Mouse (Mus musculus) heart, embryonic 12.5 days (tissue): ENCODE measurements around the gene Gm438. TPM values are rescaled to one million over a fixed set of nuclear protein-coding genes. Genes with fewer than 3 reads are reported as not detected.
"Not testable (repeated sequence)": the region's sequence is repeated elsewhere in the genome, so short reads cannot be mapped to it uniquely, and the experiment has no call there.

Experiments
- ATAC-seq: fragments of 200-750 bp; cut with Nextera tagmentation; 2 replicates; pipeline ENCODE4 v1.8.0; 2017; ENCODE audit warnings: moderate TSS enrichment, moderate library complexity; ENCODE audit not compliant: insufficient number of reproducible peaks, low FRiP score
- H3K27ac ChIP-seq: fragments of 300-500 bp; sonication (generic); 2 replicates; pipeline ENCODE4 v1.5.1; 2016; ENCODE audit warnings: mild to moderate bottlenecking, moderate library complexity; ENCODE audit not compliant: poor library complexity, severe bottlenecking
- H3K27me3 ChIP-seq: fragments of 300-500 bp; sonication (generic); replicated peaks from 2 replicates; pipeline ENCODE4 v1.6.1; 2016; ENCODE audit warnings: mild to moderate bottlenecking, moderate library complexity
- H3K36me3 ChIP-seq: fragments of 300-500 bp; sonication (generic); 2 replicates; pipeline ENCODE4 v1.6.1; 2016; ENCODE audit warnings: mild to moderate bottlenecking, moderate library complexity
- H3K4me1 ChIP-seq: fragments of 300-500 bp; sonication (generic); replicated peaks from 2 replicates; pipeline ENCODE4 v1.6.1; 2016; ENCODE audit warnings: mild to moderate bottlenecking
- H3K4me2 ChIP-seq: fragments of 300-500 bp; sonication (generic); 2 replicates; pipeline ENCODE4 v1.6.1; 2016; ENCODE audit warnings: mild to moderate bottlenecking, moderate library complexity
- H3K4me3 ChIP-seq: fragments of 300-500 bp; sonication (generic); 2 replicates; pipeline ENCODE4 v1.5.1; 2016; ENCODE audit warnings: mild to moderate bottlenecking
- H3K9ac ChIP-seq: fragments of 300-500 bp; sonication (generic); 2 replicates; pipeline ENCODE4 v1.6.1; 2016; ENCODE audit warnings: mild to moderate bottlenecking, moderate library complexity
- H3K9me3 ChIP-seq: fragments of 300-500 bp; sonication (generic); replicated peaks from 2 replicates; pipeline ENCODE4 v1.6.1; 2016; ENCODE audit warnings: mild to moderate bottlenecking, moderate library complexity
- WGBS: fragments of 180-500 bp; shearing (Covaris S2); methylation state at CpG from one replicate; pipeline ENCODE4 v1.1.7; 2016; 5-methylcytosine and 5-hydroxymethylcytosine counted together
- polyA plus RNA-seq: library from polyadenylated mRNA; unstranded; fragments of >200 nt; fragmentation: Nextera tagmentation; extraction: Ambion mirVana; gene quantifications from 2 replicates; pipeline ENCODE4 v1.2.1, GENCODE M21; 2016

The Gm438 gene
- not detected in 2 replicates for polyA plus RNA-seq

DNA sequence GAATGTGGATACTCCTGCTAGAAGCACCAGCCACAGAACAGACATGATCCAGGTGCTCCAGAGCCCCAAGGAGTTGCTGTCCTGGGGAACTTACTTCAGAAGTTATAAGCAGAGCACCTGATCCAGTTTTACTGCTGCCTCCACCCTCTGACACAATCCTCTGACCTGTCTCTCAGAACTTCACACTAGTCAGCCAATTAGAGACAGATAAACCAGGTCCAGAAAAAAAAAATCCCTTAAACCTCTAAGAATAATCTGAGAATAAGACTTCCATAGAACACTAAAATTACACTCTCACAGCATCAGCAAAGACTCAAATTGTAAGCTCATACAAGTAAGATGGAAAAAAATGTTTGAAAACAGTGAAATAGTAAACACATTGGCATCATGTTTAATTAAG, at the start of gene Gm438:
Gene Gm438, minus strand, starts transcription at position 101 of the 400 bp plus-strand sequence.
- H3K27ac ChIP-seq: no peak within 1 kb of the TSS
- H3K9ac ChIP-seq: no peak within 1 kb of the TSS
- H3K4me1 ChIP-seq: no peaks in the 10 kb centered on the region
- no peak within 1 kb of the TSS for H3K4me3 ChIP-seq
- no peaks in the 10 kb centered on the region for H3K27me3 ChIP-seq
- no peak within 1 kb of the TSS for H3K4me2 ChIP-seq
- no peak for ATAC-seq
- H3K9me3 ChIP-seq: no peaks in the 10 kb centered on the region
- H3K36me3 ChIP-seq: no peaks in the 10 kb centered on the region

DNA sequence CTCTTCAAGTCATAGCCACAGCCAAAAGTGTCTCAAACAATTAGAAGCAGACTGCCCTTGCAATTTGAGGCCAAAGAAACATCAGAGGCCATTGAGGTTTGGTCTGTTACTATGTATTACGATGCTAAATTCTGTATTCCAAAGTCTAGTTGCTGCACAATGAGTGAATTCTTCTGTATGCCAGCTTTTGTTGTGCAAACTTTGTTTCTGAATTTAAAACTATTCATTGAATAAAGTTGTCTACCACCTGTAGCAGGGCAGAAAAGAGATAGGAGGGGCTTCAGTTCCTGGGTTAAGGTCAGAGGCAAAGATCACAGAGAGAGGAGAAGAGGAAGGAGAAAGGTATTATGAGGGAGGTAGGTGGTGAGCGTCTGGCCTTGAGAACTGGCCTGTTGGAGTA, 38.3 kb upstream of the Gm438 start:
- Histone ChIP-seq H3K9ac (no peak overlapping the region), H3K27me3 (no peaks in the 10 kb centered on the region), H3K27ac (no peak overlapping the region), H3K4me2 (no peak overlapping the region), H3K36me3 (no peaks in the 10 kb centered on the region), H3K4me3 (no peak overlapping the region), H3K9me3 (peaks cover 5% of the 10 kb centered on the region), H3K4me1 (no peaks in the 10 kb centered on the region)
- no peak for ATAC-seq
- 64% methylated on average over 2 of the region's 2 CpGs for WGBS

GRCm38 (mm10) chr4:144823996-144824395, 37.6 kb upstream of the Gm438 start:
- Histone ChIP-seq H3K36me3 (no peaks in the 10 kb centered on the region), H3K4me2 (no peak overlapping the region), H3K9ac (no peak overlapping the region), H3K4me1 (no peaks in the 10 kb centered on the region), H3K9me3 (peaks cover 5% of the 10 kb centered on the region), H3K27ac (no peak overlapping the region), H3K4me3 (no peak overlapping the region), H3K27me3 (no peaks in the 10 kb centered on the region)
- WGBS: 74% methylated on average over 2 of the region's 2 CpGs
- no peak for ATAC-seq

DNA sequence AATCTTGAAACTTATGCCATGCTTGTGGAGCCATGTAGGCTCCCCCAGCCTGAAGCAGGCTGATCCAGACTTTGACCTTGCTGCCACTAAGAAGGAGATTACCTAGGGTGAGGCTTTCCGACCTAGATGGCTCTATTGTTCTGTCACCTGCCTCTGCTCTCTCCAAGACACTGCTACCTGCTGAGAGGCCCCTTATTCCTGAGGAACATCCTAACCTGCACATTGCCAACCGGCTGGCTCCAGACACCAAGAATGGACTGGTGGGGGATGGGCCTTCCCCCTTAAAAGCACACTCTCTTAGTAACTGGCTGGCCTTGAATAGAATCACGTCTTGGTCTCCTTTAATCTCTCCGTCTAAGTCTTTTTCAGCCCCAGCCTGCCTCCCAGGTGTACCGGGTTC, 20.8 kb upstream of the Gm438 start:
- ATAC-seq, H3K27ac ChIP-seq, H3K36me3 ChIP-seq, H3K4me2 ChIP-seq, H3K9ac ChIP-seq, H3K27me3 ChIP-seq, H3K4me1 ChIP-seq, H3K4me3 ChIP-seq: not testable (repeated sequence)
- 51% methylated on average over 5 of the region's 5 CpGs for WGBS
- H3K9me3 ChIP-seq: peaks cover 11% of the 10 kb centered on the region

DNA sequence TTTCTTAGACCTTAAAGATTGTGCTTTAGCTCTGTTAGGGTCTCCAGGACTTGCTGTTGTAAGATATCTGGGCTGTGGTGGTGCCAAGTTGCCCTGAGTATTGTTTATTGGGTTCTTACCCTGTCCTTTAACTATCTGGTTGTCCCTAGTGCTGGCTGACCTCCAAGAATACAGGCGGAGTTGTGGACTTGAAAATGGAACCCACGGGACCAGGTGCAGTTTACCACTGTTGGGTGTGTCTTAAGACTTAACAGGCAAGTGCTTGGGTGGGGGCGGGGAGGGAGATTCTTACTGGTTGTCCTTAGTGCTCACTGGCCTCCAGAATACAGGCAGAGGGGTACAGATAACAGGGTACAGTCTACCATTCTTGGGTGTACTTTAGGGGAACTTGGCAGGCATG, 17.2 kb upstream of the Gm438 start:
- Histone ChIP-seq H3K27me3 (no peaks in the 10 kb centered on the region), H3K4me1 (no peaks in the 10 kb centered on the region), H3K4me3 (no peak overlapping the region), H3K9me3 (no peaks in the 10 kb centered on the region), H3K36me3 (no peaks in the 10 kb centered on the region), H3K27ac (no peak overlapping the region), H3K9ac (no peak overlapping the region), H3K4me2 (no peak overlapping the region)
- no peak for ATAC-seq
- WGBS: 70% methylated on average over 3 of the region's 3 CpGs

GRCm38 (mm10) chr4:144790141-144790540, 3.8 kb upstream of the Gm438 start:
- Histone ChIP-seq H3K36me3 (no peaks in the 10 kb centered on the region), H3K27me3 (no peaks in the 10 kb centered on the region), H3K9ac (no peak overlapping the region), H3K9me3 (no peaks in the 10 kb centered on the region), H3K27ac (no peak overlapping the region), H3K4me1 (no peaks in the 10 kb centered on the region), H3K4me3 (no peak overlapping the region), H3K4me2 (no peak overlapping the region)
- WGBS: 66% methylated on average over 1 of the region's 1 CpGs
- no peak for ATAC-seq

DNA sequence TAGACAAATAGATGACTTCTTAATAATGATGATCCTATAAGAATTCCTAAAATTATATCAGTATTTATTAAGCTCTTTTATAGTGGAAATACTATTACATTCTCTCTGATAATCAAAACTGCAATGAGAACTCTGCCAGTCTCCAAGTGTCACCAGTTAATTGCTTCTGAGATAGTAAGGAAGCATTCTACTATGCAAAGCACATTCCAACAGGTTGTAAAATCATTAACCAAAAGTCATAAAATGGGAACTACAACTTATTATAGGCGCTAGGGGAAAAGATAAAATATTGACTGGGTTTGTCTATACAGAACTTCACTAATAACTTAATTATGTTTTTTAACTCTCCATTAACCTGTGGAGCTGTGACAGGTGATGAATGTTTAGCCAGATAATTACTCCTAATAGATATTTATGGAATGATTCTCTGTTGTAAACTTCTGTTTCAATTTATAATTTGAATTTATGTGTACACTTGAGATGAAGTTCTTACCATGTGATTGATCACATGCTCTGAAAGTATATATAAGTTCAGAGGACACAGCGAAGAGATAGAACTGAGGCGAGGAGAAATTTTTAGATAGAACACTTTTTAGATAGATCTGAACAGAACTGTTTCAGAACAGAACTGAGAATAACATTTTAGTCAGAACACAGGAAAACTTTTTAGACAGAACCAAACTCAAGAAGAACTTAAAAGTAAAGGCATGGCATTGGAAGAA, 3.7 kb downstream of the Gm438 start:
- no peak overlapping the region for H3K4me3 ChIP-seq
- no peak for ATAC-seq
- H3K4me1 ChIP-seq: no peaks in the 10 kb centered on the region
- no peak overlapping the region for H3K4me2 ChIP-seq
- H3K9me3 ChIP-seq: no peaks in the 10 kb centered on the region
- H3K36me3 ChIP-seq: no peaks in the 10 kb centered on the region
- no peak overlapping the region for H3K27ac ChIP-seq
- H3K27me3 ChIP-seq: no peaks in the 10 kb centered on the region
- no peak overlapping the region for H3K9ac ChIP-seq
- WGBS: 76% methylated on average over 3 of the region's 3 CpGs

- 40% methylated on average over 2 of the region's 2 CpGs for WGBS
- ATAC-seq: no peak
- no peaks in the 10 kb centered on the region for H3K9me3 ChIP-seq
Observed at GRCm38 (mm10) chr4:144765722-144766121, 20.7 kb downstream of the Gm438 start.

GRCm38 (mm10) chr4:144749139-144749538, 37.2 kb downstream of the Gm438 start:
- Histone ChIP-seq H3K4me1 (no peaks in the 10 kb centered on the region), H3K9ac (no peak overlapping the region), H3K27ac (no peak overlapping the region), H3K27me3 (no peaks in the 10 kb centered on the region), H3K4me2 (no peak overlapping the region), H3K9me3 (no peaks in the 10 kb centered on the region), H3K36me3 (no peaks in the 10 kb centered on the region), H3K4me3 (no peak overlapping the region)
- no peak for ATAC-seq
- WGBS: 51% methylated on average over 1 of the region's 1 CpGs

More at GRCm38 (mm10) chr4:144765722-144766121, 20.7 kb downstream of the Gm438 start:
- no peaks in the 10 kb centered on the region for H3K4me1 ChIP-seq
- no peak overlapping the region for H3K4me3 ChIP-seq
- H3K4me2 ChIP-seq: no peak overlapping the region
- no peaks in the 10 kb centered on the region for H3K27me3 ChIP-seq
- no peak overlapping the region for H3K9ac ChIP-seq
- H3K27ac ChIP-seq: no peak overlapping the region
- H3K36me3 ChIP-seq: no peaks in the 10 kb centered on the region

Other genes with a start within 250 kb of the Gm438 start
- gene Gm13124, start 221.4 kb downstream of the Gm438 start, polyA plus RNA-seq: not detected in 2 replicates
- gene Aadacl4, start 172.9 kb downstream of the Gm438 start, polyA plus RNA-seq: not detected in 2 replicates
- not detected in 2 replicates for gene Gm436, start 100.2 kb downstream of the Gm438 start, polyA plus RNA-seq
- not detected in 2 replicates for gene Gm13178, start 65.2 kb downstream of the Gm438 start, polyA plus RNA-seq
- 28.4 and 30.0 TPM in 2 replicates for gene Dhrs3, start 106.2 kb upstream of the Gm438 start, polyA plus RNA-seq